Mouse (Mus musculus) granulocyte monocyte progenitor cell, adult 5-6 weeks (primary cell): ENCODE data around the gene Gm8653. TPM values are rescaled to one million over a fixed set of nuclear protein-coding genes. Genes with fewer than 3 reads are reported as not detected.
"Not testable (repeated sequence)": the region's sequence is repeated elsewhere in the genome, so short reads cannot be mapped to it uniquely, and the experiment has no call there.

Experiments
- ATAC-seq: replicated peaks from 2 replicates; pipeline ENCODE4 v1.8.0; 2016; ENCODE audit warnings: mild to moderate bottlenecking, moderate TSS enrichment, inconsistent platforms; ENCODE audit not compliant: poor library complexity, severe bottlenecking
- total RNA-seq, 2 experiments: library from RNA; stranded (forward) in 1 of 2; stranded (reverse) in 1 of 2; fragments of 200-712, 200-1000 nt in 1 of 2; fragments of >200 nt in 1 of 2; fragmentation: Nextera tagmentation in 1 of 2; gene quantifications; 2 replicates each; pipeline ENCODE4 v1.2.3; 2014 to 2017

The Gm8653 gene
- not detected in 2 replicates for total RNA-seq (2014; fragmentation: Nextera tagmentation)
- total RNA-seq (2017): not detected in 2 replicates

- not testable (repeated sequence) for ATAC-seq
Observed at GRCm38 (mm10) chr7:22201164-22201563, at the start of gene Gm8653. Gene Gm8653, minus strand, starts transcription at chr7:22201264.

DNA sequence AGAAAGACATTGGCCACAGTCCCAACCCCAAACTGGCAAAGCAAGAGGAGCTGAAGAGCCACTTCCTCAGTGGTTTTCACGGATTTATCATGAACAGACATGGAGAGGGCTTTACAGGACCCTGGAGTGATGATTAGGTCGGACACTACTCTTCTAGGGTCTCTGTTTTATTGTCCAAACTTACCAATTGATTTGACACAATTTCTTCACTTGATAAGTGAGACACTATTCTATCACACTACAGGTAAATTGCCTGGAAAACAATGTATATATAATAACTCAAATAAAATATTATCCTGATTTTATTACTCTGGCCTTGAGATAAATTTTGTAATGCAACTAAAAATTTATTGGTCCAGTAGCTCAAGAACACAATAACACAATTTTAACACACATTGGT lies 28.3 kb upstream of the Gm8653 start, which contains the start of gene Gm8453:
Gm8453 (minus strand) TSS at position 101 of the 400 bp plus-strand sequence.
- ATAC-seq: not testable (repeated sequence)

DNA sequence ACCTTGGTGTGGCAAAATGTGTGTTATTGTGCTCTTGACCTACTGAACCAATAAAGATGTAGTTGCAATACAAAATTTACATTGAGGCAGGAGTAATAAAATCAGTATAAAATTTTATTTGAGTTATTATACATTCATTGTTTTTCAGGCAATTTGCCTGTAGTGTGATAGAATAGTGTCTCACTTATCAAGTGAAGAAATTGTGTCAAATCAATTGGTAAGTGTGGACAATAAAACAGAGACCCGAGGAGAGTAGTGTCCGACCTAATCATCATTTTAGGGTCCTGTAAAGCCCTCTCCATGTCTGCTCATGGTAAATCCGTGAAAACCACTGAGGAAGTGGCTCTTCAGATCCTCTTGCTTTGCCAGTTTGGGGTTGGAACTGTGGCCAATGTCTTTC lies 12.0 kb downstream of the Gm8653 start, which contains the start of gene Vmn1r143:
Vmn1r143 (plus strand) TSS at position 301 of the 400 bp plus-strand sequence.
- not testable (repeated sequence) for ATAC-seq

DNA sequence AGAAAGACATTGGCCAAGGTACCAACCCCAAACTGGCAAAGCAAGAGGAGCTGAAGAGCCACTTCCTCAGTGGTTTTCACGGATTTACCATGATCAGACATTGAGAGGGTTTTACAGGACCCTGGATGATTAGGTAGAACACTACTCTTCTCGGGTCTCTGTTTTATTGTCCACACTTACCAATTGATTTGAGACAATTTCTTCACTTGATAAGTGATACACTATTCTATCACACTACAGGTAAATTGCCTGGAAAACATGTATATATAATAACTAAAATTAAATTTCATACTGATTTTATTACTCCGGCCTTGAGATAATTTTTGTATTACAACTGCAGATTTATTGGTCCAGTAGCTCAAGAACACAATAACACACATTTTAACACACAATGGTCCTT lies 37.1 kb downstream of the Gm8653 start, which contains the start of gene Vmn1r142:
Vmn1r142 (minus strand) TSS at position 101 of the 400 bp plus-strand sequence.
- ATAC-seq: not testable (repeated sequence)

Other genes with a start within 250 kb of the Gm8653 start
- gene Vmn1r137, start 206.7 kb downstream of the Gm8653 start, total RNA-seq (2014; fragmentation: Nextera tagmentation): not detected in 2 replicates
- gene Vmn1r137, start 206.7 kb downstream of the Gm8653 start, total RNA-seq (2017): not detected in 2 replicates
- gene Vmn1r138, start 172.4 kb downstream of the Gm8653 start, total RNA-seq (2014; fragmentation: Nextera tagmentation): not detected in 2 replicates
- not detected in 2 replicates for gene Vmn1r138, start 172.4 kb downstream of the Gm8653 start, total RNA-seq (2017)
- gene Gm6176, start 145.0 kb downstream of the Gm8653 start, total RNA-seq (2014; fragmentation: Nextera tagmentation): not detected in 2 replicates
- not detected in 2 replicates for gene Gm6176, start 145.0 kb downstream of the Gm8653 start, total RNA-seq (2017)
- not detected in 2 replicates for gene Vmn1r139, start 132.2 kb downstream of the Gm8653 start, total RNA-seq (2014; fragmentation: Nextera tagmentation)
- not detected in 2 replicates for gene Vmn1r139, start 132.2 kb downstream of the Gm8653 start, total RNA-seq (2017)
- not detected in 2 replicates for gene Gm16451, start 83.0 kb downstream of the Gm8653 start, total RNA-seq (2014; fragmentation: Nextera tagmentation)
- gene Gm16451, start 83.0 kb downstream of the Gm8653 start, total RNA-seq (2017): not detected in 2 replicates
- not detected in 2 replicates for gene Gm10666, start 66.5 kb downstream of the Gm8653 start, total RNA-seq (2014; fragmentation: Nextera tagmentation)
- gene Gm10666, start 66.5 kb downstream of the Gm8653 start, total RNA-seq (2017): not detected in 2 replicates
- not detected in 2 replicates for gene Vmn1r142, start 37.2 kb downstream of the Gm8653 start, total RNA-seq (2014; fragmentation: Nextera tagmentation)
- not detected in 2 replicates for gene Vmn1r142, start 37.2 kb downstream of the Gm8653 start, total RNA-seq (2017)
- not detected in 2 replicates for gene Vmn1r143, start 11.9 kb downstream of the Gm8653 start, total RNA-seq (2014; fragmentation: Nextera tagmentation)
- gene Vmn1r143, start 11.9 kb downstream of the Gm8653 start, total RNA-seq (2017): not detected in 2 replicates
- not detected in 2 replicates for gene Gm8453, start 28.2 kb upstream of the Gm8653 start, total RNA-seq (2014; fragmentation: Nextera tagmentation)
- gene Gm8453, start 28.2 kb upstream of the Gm8653 start, total RNA-seq (2017): not detected in 2 replicates
- gene Gm4187, start 128.5 kb upstream of the Gm8653 start, total RNA-seq (2014; fragmentation: Nextera tagmentation): not detected in 2 replicates
- gene Gm4187, start 128.5 kb upstream of the Gm8653 start, total RNA-seq (2017): not detected in 2 replicates
- gene Gm8660, start 169.8 kb upstream of the Gm8653 start, total RNA-seq (2014; fragmentation: Nextera tagmentation): not detected in 2 replicates
- not detected in 2 replicates for gene Gm8660, start 169.8 kb upstream of the Gm8653 start, total RNA-seq (2017)
- not detected in 2 replicates for gene Vmn1r148, start 212.3 kb upstream of the Gm8653 start, total RNA-seq (2014; fragmentation: Nextera tagmentation)
- gene Vmn1r148, start 212.3 kb upstream of the Gm8653 start, total RNA-seq (2017): not detected in 2 replicates
- not detected in 2 replicates for gene Vmn1r149, start 237.0 kb upstream of the Gm8653 start, total RNA-seq (2014; fragmentation: Nextera tagmentation)
- not detected in 2 replicates for gene Vmn1r149, start 237.0 kb upstream of the Gm8653 start, total RNA-seq (2017)